Mouse (Mus musculus) midbrain, embryonic 11.5 days (tissue): ENCODE data around the gene Mrps23. TPM values are rescaled to one million over a fixed set of nuclear protein-coding genes. Genes with fewer than 3 reads are reported as not detected.
A peak's percentile ranks its signal among the peaks of the same experiment; 100 is the strongest.

ENCODE experiments used
- ATAC-seq: fragments of 200-750 bp; cut with Nextera tagmentation; 2 replicates; pipeline ENCODE4 v1.8.0; 2017; ENCODE audit warnings: moderate TSS enrichment, moderate library complexity; ENCODE audit not compliant: low FRiP score
- DNase-seq: peaks from one replicate; pipeline ENCODE4 v3.0.0; 2015; ENCODE audit warnings: low spot score; ENCODE audit errors: missing footprints
- H3K27ac ChIP-seq: fragments of 300-500 bp; sonication (generic); 2 replicates; pipeline ENCODE4 v1.5.1; 2014; ENCODE audit warnings: low read depth, low read length
- H3K27me3 ChIP-seq: fragments of 300-500 bp; sonication (generic); 2 replicates; pipeline ENCODE4 v1.6.1; 2014; ENCODE audit warnings: mild to moderate bottlenecking, low read length, moderate library complexity, mixed read lengths; ENCODE audit not compliant: control insufficient read depth, insufficient read depth
- H3K36me3 ChIP-seq: fragments of 300-500 bp; sonication (generic); 2 replicates; pipeline ENCODE4 v1.6.1; 2014; ENCODE audit warnings: mild to moderate bottlenecking, low read length, moderate library complexity, mixed read lengths; ENCODE audit not compliant: control insufficient read depth, insufficient read depth
- H3K4me1 ChIP-seq: fragments of 300-500 bp; sonication (generic); 2 replicates; pipeline ENCODE4 v1.6.1; 2014; ENCODE audit warnings: low read length; ENCODE audit not compliant: control insufficient read depth, insufficient read depth
- H3K4me2 ChIP-seq: fragments of 300-500 bp; sonication (generic); 2 replicates; pipeline ENCODE4 v1.6.1; 2014; ENCODE audit warnings: mild to moderate bottlenecking, moderate library complexity
- H3K4me3 ChIP-seq: fragments of 300-500 bp; sonication (generic); 2 replicates; pipeline ENCODE4 v1.5.1; 2014; ENCODE audit warnings: low read depth, low read length
- H3K9ac ChIP-seq: fragments of 300-500 bp; sonication (generic); 2 replicates; pipeline ENCODE4 v1.6.1; 2014; ENCODE audit warnings: low read length
- H3K9me3 ChIP-seq: fragments of 300-500 bp; sonication (generic); 2 replicates; pipeline ENCODE4 v1.6.1; 2016; ENCODE audit warnings: low read length; ENCODE audit not compliant: control insufficient read depth
- WGBS: fragments of 180-500 bp; shearing (Covaris S2); extraction: QIAGEN DNeasy Blood & Tissue Kit; methylation state at CpG from one replicate; pipeline ENCODE4 v1.1.7; 2014; 5-methylcytosine and 5-hydroxymethylcytosine counted together
- polyA plus RNA-seq: library from polyadenylated mRNA; unstranded; fragments of >200 nt; fragmentation: Nextera tagmentation; extraction: Ambion mirVana; gene quantifications from 2 replicates; pipeline ENCODE4 v1.2.1, GENCODE M21; 2014

Mrps23 gene
- polyA plus RNA-seq, 1 experiment from 2014 or later = 88.8 TPM

DNA sequence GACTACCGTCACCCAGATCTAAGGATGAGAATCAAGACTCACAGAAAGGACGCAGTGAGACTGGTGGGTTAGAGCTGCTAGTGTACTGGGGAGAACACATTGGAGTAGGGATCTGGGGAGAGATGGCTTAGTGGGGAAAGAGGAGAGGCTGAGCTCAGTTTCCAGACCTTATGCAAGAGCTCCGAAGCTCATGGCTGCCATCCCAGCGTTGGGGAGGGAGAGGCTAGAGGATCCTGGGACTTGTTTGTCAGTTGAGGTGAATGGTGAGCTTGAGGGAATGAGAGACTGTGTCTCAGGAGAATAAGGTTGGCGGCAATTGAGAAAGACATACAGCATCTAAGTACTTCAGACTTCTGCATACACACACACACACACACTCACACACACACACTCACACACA, 44.4 kb downstream of the Mrps23 start:
- H3K9me3 ChIP-seq = peaks cover 3% of the 10 kb centered on the region; the same call in 1 of the 2 replicates
- no peaks in the 10 kb centered on the region for H3K36me3 ChIP-seq
- no peak overlapping the region for H3K4me2 ChIP-seq
- ATAC-seq (no peak), DNase-seq (no peak)
- no peaks in the 10 kb centered on the region for H3K27me3 ChIP-seq
- peak overlapping the region; percentile 27; the same call in 1 of the 2 replicates for H3K27ac ChIP-seq
- H3K4me3 ChIP-seq = no peak overlapping the region
- H3K9ac ChIP-seq = peak overlapping the region; percentile 9; the same call in 1 of the 2 replicates
- H3K4me1 ChIP-seq = peaks cover 33% of the 10 kb centered on the region
- WGBS = 66% methylated on average over 5 of the region's 5 CpGs

GRCm38 (mm10) chr11:88250568-88250967, 46.4 kb downstream of the Mrps23 start:
- no peaks in the 10 kb centered on the region for H3K27me3 ChIP-seq

GRCm38 (mm10) chr11:88251295-88251694, 47.1 kb downstream of the Mrps23 start:
- Histone ChIP-seq H3K27ac (no peak overlapping the region), H3K4me3 (no peak overlapping the region), H3K4me2 (no peak overlapping the region), H3K36me3 (no peaks in the 10 kb centered on the region), H3K9ac (no peak overlapping the region), H3K27me3 (no peaks in the 10 kb centered on the region), H3K4me1 (peaks cover 40% of the 10 kb centered on the region), H3K9me3 (no peaks in the 10 kb centered on the region)
- 85% methylated on average over 7 of the region's 7 CpGs for WGBS
- no peak for ATAC-seq
- no peak for DNase-seq

More at GRCm38 (mm10) chr11:88250568-88250967, 46.4 kb downstream of the Mrps23 start:
- 92% methylated on average over 3 of the region's 3 CpGs for WGBS
- DNase-seq (no peak), ATAC-seq (no peak)
- no peaks in the 10 kb centered on the region for H3K36me3 ChIP-seq
- peaks cover 40% of the 10 kb centered on the region for H3K4me1 ChIP-seq
- no peak overlapping the region for H3K4me3 ChIP-seq
- no peaks in the 10 kb centered on the region for H3K9me3 ChIP-seq
- no peak overlapping the region for H3K27ac ChIP-seq
- H3K4me2 ChIP-seq = no peak overlapping the region
- no peak overlapping the region for H3K9ac ChIP-seq

DNA sequence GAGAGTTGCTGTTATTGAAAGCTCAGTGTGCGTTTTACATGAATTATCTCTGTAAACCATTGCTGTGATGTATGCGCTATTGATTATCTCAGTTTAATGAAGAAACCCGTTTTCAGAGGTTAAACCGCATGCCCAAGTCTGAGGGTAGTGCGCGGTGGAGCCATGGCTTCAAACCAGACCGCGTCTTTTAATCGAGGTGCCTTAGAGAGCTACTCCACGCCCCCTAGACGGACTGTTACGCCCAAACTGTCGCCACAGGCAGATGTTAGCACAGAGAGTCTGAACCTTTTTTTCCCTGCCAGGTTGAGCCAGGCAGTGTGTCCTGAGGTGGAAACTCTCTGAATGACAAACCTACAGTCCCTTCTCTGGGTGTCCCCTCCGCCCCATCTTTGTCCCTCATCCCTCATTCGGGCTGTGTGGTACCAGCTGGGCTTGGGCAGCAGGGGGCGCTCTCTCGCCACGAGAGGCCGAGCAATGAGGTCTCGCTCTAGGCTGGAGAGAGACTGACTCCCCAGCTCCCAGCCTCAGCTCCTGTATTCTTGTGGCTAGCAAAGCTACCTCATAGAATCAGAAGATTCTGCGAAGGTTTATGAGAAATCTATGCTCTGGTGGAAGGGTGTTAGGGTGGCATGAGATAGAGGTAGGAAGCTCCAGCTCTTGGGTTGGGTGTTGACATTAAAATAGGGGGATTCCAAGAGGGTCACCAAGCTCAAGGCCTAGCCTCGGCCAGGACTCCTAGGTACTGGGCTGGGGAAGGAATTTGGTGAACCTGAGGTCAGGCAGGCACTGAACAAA, 48.0 kb downstream of the Mrps23 start:
- peak; percentile 99 for DNase-seq
- WGBS = 15% methylated on average over 22 of the region's 22 CpGs
- Histone ChIP-seq H3K9ac (peak overlapping the region; percentile 46; the same call in 1 of the 2 replicates), H3K27ac (peak overlapping the region; percentile 88), H3K36me3 (no peaks in the 10 kb centered on the region), H3K4me1 (peaks cover 40% of the 10 kb centered on the region), H3K4me2 (peak overlapping the region; percentile 27; the same call in 1 of the 2 replicates), H3K4me3 (no peak overlapping the region), H3K9me3 (no peaks in the 10 kb centered on the region), H3K27me3 (no peaks in the 10 kb centered on the region)
- peak; percentile 88 for ATAC-seq

DNA sequence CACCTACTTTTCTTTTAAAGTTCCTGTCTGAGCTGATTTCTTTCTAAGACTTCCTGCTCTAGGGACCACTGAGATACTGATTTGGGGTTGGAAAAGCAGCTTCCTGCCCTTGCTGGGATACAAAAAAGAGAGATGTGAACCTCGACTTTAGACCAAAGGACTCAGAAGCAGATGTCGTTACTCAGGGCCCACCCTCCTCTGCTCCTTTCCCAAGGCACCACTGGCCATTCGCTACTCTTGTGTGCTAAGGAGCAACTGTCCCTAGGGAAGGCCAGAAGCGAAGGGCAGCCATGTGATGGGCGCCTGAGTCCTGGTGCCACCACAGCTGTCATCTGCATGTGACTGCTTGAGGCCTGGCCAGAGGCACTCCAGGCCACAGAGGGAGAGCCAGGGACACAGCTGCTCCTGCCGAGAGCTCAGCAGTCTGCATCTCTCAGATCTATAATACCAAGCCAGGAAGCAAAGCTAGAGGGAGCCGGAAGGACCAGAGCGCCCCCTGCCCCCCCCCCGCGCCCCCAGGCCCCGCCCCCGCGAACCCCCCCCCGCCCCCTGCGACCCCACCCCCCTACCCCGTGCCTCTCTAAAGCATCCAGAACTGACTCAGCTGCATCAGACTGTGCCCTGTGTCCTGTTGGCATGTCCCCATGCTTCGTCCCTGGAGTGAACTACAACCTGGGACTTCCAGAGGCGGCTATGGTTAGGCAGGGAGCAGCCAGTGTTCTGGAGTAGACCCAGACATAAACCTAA, 48.8 kb downstream of the Mrps23 start:
- no peaks in the 10 kb centered on the region for H3K27me3 ChIP-seq
- H3K27ac ChIP-seq = peak overlapping the region; percentile 88
- 10% methylated on average over 11 of the region's 18 CpGs for WGBS
- no peak overlapping the region for H3K4me3 ChIP-seq
- H3K4me2 ChIP-seq = peak overlapping the region; percentile 31; the same call in 1 of the 2 replicates
- no peaks in the 10 kb centered on the region for H3K36me3 ChIP-seq
- H3K4me1 ChIP-seq = peaks cover 40% of the 10 kb centered on the region
- no peaks in the 10 kb centered on the region for H3K9me3 ChIP-seq
- ATAC-seq (peak; percentile 74), DNase-seq (peak; percentile 96)
- peak overlapping the region; percentile 46 for H3K9ac ChIP-seq

GRCm38 (mm10) chr11:88253514-88254167, 49.5 kb downstream of the Mrps23 start:
- no peaks in the 10 kb centered on the region for H3K27me3 ChIP-seq
- peak overlapping the region; percentile 24 for H3K9ac ChIP-seq
- WGBS = 20% methylated on average over 7 of the region's 7 CpGs
- H3K9me3 ChIP-seq = no peaks in the 10 kb centered on the region; the same call in 1 of the 2 replicates
- peak overlapping the region; percentile 3; the same call in 1 of the 2 replicates for H3K4me3 ChIP-seq
- peak overlapping the region; percentile 88 for H3K27ac ChIP-seq
- peak; percentile 93 for DNase-seq
- H3K4me1 ChIP-seq = peaks cover 37% of the 10 kb centered on the region
- no peaks in the 10 kb centered on the region; the same call in 1 of the 2 replicates for H3K36me3 ChIP-seq
- ATAC-seq = peak; percentile 28; the same call in 1 of the 2 replicates
- peak overlapping the region; percentile 31 for H3K4me2 ChIP-seq

DNA sequence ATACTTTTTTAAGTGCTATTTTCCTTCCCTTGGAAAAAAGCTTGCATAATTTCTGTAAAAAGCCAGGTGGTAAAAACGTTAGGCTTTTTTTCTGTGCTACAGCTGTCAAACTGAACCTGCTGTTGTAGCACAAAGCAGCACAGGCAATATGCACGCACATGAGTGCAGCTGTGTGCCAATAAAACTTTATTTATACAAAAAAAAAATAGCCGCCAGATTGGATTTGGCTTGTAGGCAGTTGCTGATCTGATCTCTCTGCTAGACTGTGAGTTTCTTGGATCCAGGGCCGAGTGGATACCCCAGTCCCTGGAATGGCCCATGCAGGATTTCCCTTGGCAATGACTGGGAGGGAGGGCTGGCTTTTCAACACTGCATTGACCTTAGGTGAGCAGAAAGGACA, 53.5 kb downstream of the Mrps23 start:
- no peak for DNase-seq
- H3K9ac ChIP-seq = no peak overlapping the region
- H3K4me1 ChIP-seq = peaks cover 17% of the 10 kb centered on the region
- H3K27me3 ChIP-seq = no peaks in the 10 kb centered on the region
- ATAC-seq = no peak
- H3K4me2 ChIP-seq = no peak overlapping the region
- peaks cover 2% of the 10 kb centered on the region; the same call in 1 of the 2 replicates for H3K9me3 ChIP-seq
- no peak overlapping the region for H3K27ac ChIP-seq
- no peaks in the 10 kb centered on the region; the same call in none of the 2 replicates for H3K36me3 ChIP-seq
- H3K4me3 ChIP-seq = no peak overlapping the region
- WGBS = 83% methylated on average over 4 of the region's 4 CpGs

- no peak for ATAC-seq
- Histone ChIP-seq H3K4me1 (peaks cover 12% of the 10 kb centered on the region), H3K4me2 (no peak overlapping the region), H3K27me3 (no peaks in the 10 kb centered on the region), H3K27ac (no peak overlapping the region), H3K9me3 (peaks cover 2% of the 10 kb centered on the region; the same call in 1 of the 2 replicates), H3K4me3 (no peak overlapping the region), H3K36me3 (no peaks in the 10 kb centered on the region; the same call in none of the 2 replicates), H3K9ac (no peak overlapping the region)
- DNase-seq = no peak
- 88% methylated on average over 4 of the region's 4 CpGs for WGBS
These were observed 54.0 kb downstream of the Mrps23 start for GRCm38 (mm10) chr11:88258212-88258611.
